Mouse (Mus musculus) brain, embryonic 14.5 days (tissue): ENCODE measurements around the gene Fzd2.

Experiments used
- CTCF ChIP-seq: fragments of 200-500 bp; IDR thresholded peaks from 2 replicates; pipeline ENCODE4 v1.5.1; 2012; ENCODE audit warnings: inconsistent platforms, mild to moderate bottlenecking, moderate library complexity, borderline replicate concordance; ENCODE audit not compliant: insufficient read depth, insufficient read length; ENCODE audit errors: extremely low read depth
- POLR2A ChIP-seq: fragments of 200-500 bp; IDR thresholded peaks from 2 replicates; pipeline ENCODE4 v1.6.1; 2012; ENCODE audit warnings: mild to moderate bottlenecking, inconsistent platforms, borderline replicate concordance; ENCODE audit not compliant: poor library complexity, insufficient read depth, insufficient read length, severe bottlenecking; ENCODE audit errors: extremely low read depth

DNA sequence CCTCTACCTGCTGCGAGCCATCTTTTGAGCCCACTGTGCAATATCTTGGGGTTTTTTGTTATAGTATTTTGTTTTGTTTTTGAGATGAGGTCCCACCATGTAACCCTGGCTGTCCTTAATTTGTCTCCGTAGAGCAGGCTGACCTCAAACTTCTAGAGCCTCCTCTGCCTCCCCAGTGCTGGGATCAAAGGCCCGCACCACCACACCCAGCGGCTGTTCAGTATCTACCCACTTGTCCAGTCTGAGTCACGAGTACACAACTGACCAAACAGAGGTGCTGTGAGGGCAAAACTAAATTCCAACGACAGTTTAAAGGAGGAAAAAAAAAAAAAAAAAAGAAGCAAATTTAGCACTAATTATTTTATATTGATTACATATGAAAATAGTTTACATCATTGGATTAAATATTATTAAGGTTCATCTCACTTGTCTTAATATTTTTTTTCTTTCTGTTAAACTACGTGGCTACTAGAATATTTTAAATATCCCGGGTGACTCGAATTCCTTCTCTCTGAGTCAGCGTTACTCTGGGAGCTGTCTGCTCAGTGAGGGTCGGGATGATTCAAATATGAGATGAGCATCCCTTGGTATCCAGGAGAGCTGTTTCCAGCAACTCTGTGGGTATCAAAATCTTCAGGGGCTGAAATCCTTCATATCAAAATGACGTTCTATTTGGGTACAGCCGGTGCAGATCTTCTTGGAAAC, 28.0 kb upstream of the Fzd2 start:
- TF ChIP-seq POLR2A, result no peak
- TF ChIP-seq CTCF, result no peak
